In genomic region chr7:74926729-74927128, GRCm38 (mm10) we compare ENCODE assay signal across 26 mouse cellular contexts.
DNase-seq lines count a peak whose midpoint lies in the region; ATAC-seq and TF ChIP-seq lines count a peak whose summit lies in the region.
"Had no signal": no experiment of that assay in that cellular context is flagged by ENCODE, and none has a peak within 500 bp of the region (broad histone marks: within the 10 kb centered on the region; RNA-seq: fewer than 3 reads in every experiment).

No protein-coding gene starts in this region.

- TF ChIP-seq CTCF in lung, embryonic 14.5 days (IDR thresholded peaks at IDR 0.05; ENCODE audit: low read depth): no peak
- TF ChIP-seq CTCF in lung, postnatal 0 days (IDR thresholded peaks at IDR 0.05): no peak

- 16% methylated on average over 2 of the region's 2 CpGs for WGBS in intestine, embryonic 14.5 days
- WGBS in intestine, embryonic 15.5 days: 21% methylated on average over 2 of the region's 2 CpGs
- 23% methylated on average over 2 of the region's 2 CpGs for WGBS in kidney, embryonic 16.5 days
- WGBS in lung, embryonic 14.5 days: 21% methylated on average over 2 of the region's 2 CpGs
- WGBS in lung, postnatal 0 days: 43% methylated on average over 2 of the region's 2 CpGs
- WGBS in liver, embryonic 15.5 days (ENCODE audit: insufficient replicate concordance): 69% methylated on average over 2 of the region's 2 CpGs

- no peaks in the 10 kb centered on the region for H3K27me3 ChIP-seq in intestine, embryonic 14.5 days (replicated peaks; ENCODE audit: control insufficient read depth, insufficient read depth, low read length)
- H3K27me3 ChIP-seq in intestine, embryonic 15.5 days (replicated peaks): no peaks in the 10 kb centered on the region
- no peaks in the 10 kb centered on the region for H3K27me3 ChIP-seq in kidney, embryonic 16.5 days (ENCODE audit: insufficient read depth, low read length)
- no peaks in the 10 kb centered on the region for H3K27me3 ChIP-seq in lung, embryonic 14.5 days (ENCODE audit: insufficient read depth, low read length)
- H3K27me3 ChIP-seq in lung, postnatal 0 days (replicated peaks; ENCODE audit: insufficient read depth, low read length): no peaks in the 10 kb centered on the region
- H3K27me3 ChIP-seq in liver, embryonic 15.5 days: no peaks in the 10 kb centered on the region
- H3K27me3 ChIP-seq: embryonic facial prominence, embryonic 13.5 days; forebrain, embryonic 15.5 days; hindbrain, embryonic 13.5 days; midbrain, embryonic 13.5 days had no signal

- H3K4me1 ChIP-seq in intestine, embryonic 14.5 days (replicated peaks; ENCODE audit: control insufficient read depth, insufficient read depth, low read length): no peaks in the 10 kb centered on the region; the same call in 1 of the 2 replicates
- H3K4me1 ChIP-seq in intestine, embryonic 15.5 days (replicated peaks): no peaks in the 10 kb centered on the region
- H3K4me1 ChIP-seq in kidney, embryonic 16.5 days (ENCODE audit: insufficient read depth, low read length): 0 out of 2 replicates have a peak, but pooled peaks cover 3% of the 10 kb centered on the region
- H3K4me1 ChIP-seq in lung, embryonic 14.5 days (ENCODE audit: insufficient read depth): no peaks in the 10 kb centered on the region; the same call in 1 of the 2 replicates
- H3K4me1 ChIP-seq in lung, postnatal 0 days (ENCODE audit: insufficient read depth, low read depth, low read length): no peaks in the 10 kb centered on the region
- H3K4me1 ChIP-seq in liver, embryonic 15.5 days (replicated peaks): peaks cover 36% of the 10 kb centered on the region

- H3K4me3 ChIP-seq in intestine, embryonic 14.5 days (ENCODE audit: low read depth, low read length): no peak overlapping the region
- H3K4me3 ChIP-seq in intestine, embryonic 15.5 days (replicated peaks): no peak overlapping the region
- no peak overlapping the region for H3K4me3 ChIP-seq in kidney, embryonic 16.5 days (ENCODE audit: low read length)
- no peak overlapping the region for H3K4me3 ChIP-seq in lung, embryonic 14.5 days (ENCODE audit: low read depth, low read length)
- H3K4me3 ChIP-seq in lung, postnatal 0 days (ENCODE audit: low read depth, low read length): no peak overlapping the region
- H3K4me3 ChIP-seq in liver, embryonic 15.5 days (replicated peaks): no peak overlapping the region
- H3K4me3 ChIP-seq: embryonic facial prominence, embryonic 13.5 days; forebrain, embryonic 10.5 days; forebrain, embryonic 15.5 days; hindbrain, embryonic 13.5 days; midbrain, embryonic 13.5 days had no signal

- ATAC-seq in intestine, embryonic 14.5 days (replicated peaks; ENCODE audit: low FRiP score, low TSS enrichment, low read depth): no peak
- no peak for ATAC-seq in intestine, embryonic 15.5 days
- ATAC-seq in kidney, embryonic 16.5 days (ENCODE audit: low FRiP score, low TSS enrichment): peak; percentile 82
- peak; percentile 77 for ATAC-seq in lung, embryonic 14.5 days (ENCODE audit: insufficient read depth)
- no peak for ATAC-seq in lung, postnatal 0 days
- no peak for ATAC-seq in liver, embryonic 15.5 days (ENCODE audit: insufficient read depth)
- ATAC-seq: activated CD4-positive, CD25-positive, alpha-beta regulatory T cell, adult 4 months; forebrain, embryonic 15.5 days; midbrain, embryonic 13.5 days had no signal

- peak overlapping the region; percentile 29; the same call in 1 of the 2 replicates for H3K27ac ChIP-seq in intestine, embryonic 14.5 days (ENCODE audit: low read depth)
- H3K27ac ChIP-seq in intestine, embryonic 15.5 days: no peak overlapping the region
- peak overlapping the region; percentile 69; the same call in 1 of the 2 replicates for H3K27ac ChIP-seq in kidney, embryonic 16.5 days (ENCODE audit: low read length)
- no peak overlapping the region for H3K27ac ChIP-seq in lung, embryonic 14.5 days (ENCODE audit: low read depth)
- H3K27ac ChIP-seq in lung, postnatal 0 days (ENCODE audit: low read length): no peak overlapping the region
- peak overlapping the region; percentile 45; the same call in 1 of the 2 replicates for H3K27ac ChIP-seq in liver, embryonic 15.5 days (replicated peaks)
- H3K27ac ChIP-seq: embryonic facial prominence, embryonic 13.5 days; forebrain, embryonic 10.5 days; forebrain, embryonic 15.5 days; hindbrain, embryonic 13.5 days; macrophage; midbrain, embryonic 13.5 days had no signal

- no peak for DNase-seq in intestine, embryonic 14.5 days (ENCODE audit: low spot score)
- DNase-seq in kidney, postnatal 25 days: no peak
- peak; percentile 75 for DNase-seq in lung, embryonic 14.5 days
- no peak for DNase-seq in lung, postnatal 0 days (ENCODE audit: low spot score)
- no peak for DNase-seq in urinary bladder, adult 2 months (ENCODE audit: low spot score)
- DNase-seq: adrenal gland, adult 2 months; adrenal gland, postnatal 36 days; cerebellum, adult 18-20 months; cerebellum, postnatal 10 days; gastrocnemius, postnatal 25 days; heart, adult 11 months; heart, postnatal 4 days; layer of hippocampus, postnatal 36 days; lung, adult 18-20 months; thymus, postnatal 4 days had no signal

- no peak overlapping the region for H3K9ac ChIP-seq in intestine, embryonic 14.5 days (ENCODE audit: low read length)
- no peak overlapping the region for H3K9ac ChIP-seq in intestine, embryonic 15.5 days
- H3K9ac ChIP-seq in kidney, embryonic 16.5 days (replicated peaks; ENCODE audit: low read length): no peak overlapping the region
- H3K9ac ChIP-seq in lung, embryonic 14.5 days: no peak overlapping the region
- H3K9ac ChIP-seq in lung, postnatal 0 days (replicated peaks; ENCODE audit: low read depth): no peak overlapping the region
- no peak overlapping the region for H3K9ac ChIP-seq in liver, embryonic 15.5 days
- H3K9ac ChIP-seq: embryonic facial prominence, embryonic 13.5 days; forebrain, embryonic 15.5 days; hindbrain, embryonic 13.5 days; midbrain, embryonic 13.5 days had no signal

- no peaks in the 10 kb centered on the region for H3K36me3 ChIP-seq in intestine, embryonic 14.5 days (ENCODE audit: control insufficient read depth, insufficient read depth, low read length)
- H3K36me3 ChIP-seq in intestine, embryonic 15.5 days: no peaks in the 10 kb centered on the region
- H3K36me3 ChIP-seq in kidney, embryonic 16.5 days (ENCODE audit: insufficient read depth, low read length): no peaks in the 10 kb centered on the region
- H3K36me3 ChIP-seq in lung, embryonic 14.5 days (ENCODE audit: insufficient read depth): no peaks in the 10 kb centered on the region
- H3K36me3 ChIP-seq in lung, postnatal 0 days (ENCODE audit: insufficient read depth, low read length): no peaks in the 10 kb centered on the region
- no peaks in the 10 kb centered on the region for H3K36me3 ChIP-seq in liver, embryonic 15.5 days (replicated peaks)
- H3K36me3 ChIP-seq: embryonic facial prominence, embryonic 13.5 days; forebrain, embryonic 10.5 days; forebrain, embryonic 15.5 days; hindbrain, embryonic 13.5 days; midbrain, embryonic 13.5 days had no signal

- H3K9me3 ChIP-seq in intestine, embryonic 14.5 days (ENCODE audit: control insufficient read depth, low read length): no peaks in the 10 kb centered on the region
- H3K9me3 ChIP-seq in intestine, embryonic 15.5 days: no peaks in the 10 kb centered on the region
- H3K9me3 ChIP-seq in kidney, embryonic 16.5 days (ENCODE audit: low read length): no peaks in the 10 kb centered on the region
- no peaks in the 10 kb centered on the region for H3K9me3 ChIP-seq in lung, embryonic 14.5 days (ENCODE audit: low read depth, low read length)
- H3K9me3 ChIP-seq in lung, postnatal 0 days (ENCODE audit: low read length): no peaks in the 10 kb centered on the region
- no peaks in the 10 kb centered on the region for H3K9me3 ChIP-seq in liver, embryonic 15.5 days (replicated peaks)
- H3K9me3 ChIP-seq: embryonic facial prominence, embryonic 13.5 days; forebrain, embryonic 10.5 days; forebrain, embryonic 15.5 days; hindbrain, embryonic 13.5 days; midbrain, embryonic 13.5 days had no signal

- TF ChIP-seq EP300 in lung, postnatal 0 days (IDR thresholded peaks at IDR 0.05): no peak

- no peak overlapping the region for H3K4me2 ChIP-seq in intestine, embryonic 14.5 days (ENCODE audit: low read length)
- no peak overlapping the region for H3K4me2 ChIP-seq in intestine, embryonic 15.5 days (replicated peaks)
- no peak overlapping the region for H3K4me2 ChIP-seq in kidney, embryonic 16.5 days (replicated peaks; ENCODE audit: low read depth, low read length)
- H3K4me2 ChIP-seq in lung, embryonic 14.5 days: no peak overlapping the region
- H3K4me2 ChIP-seq in lung, postnatal 0 days (replicated peaks; ENCODE audit: low read depth, low read length): no peak overlapping the region
- H3K4me2 ChIP-seq in liver, embryonic 15.5 days: no peak overlapping the region
- H3K4me2 ChIP-seq: embryonic facial prominence, embryonic 13.5 days; forebrain, embryonic 15.5 days; heart, embryonic 11.5 days; hindbrain, embryonic 13.5 days; midbrain, embryonic 13.5 days had no signal

Comparison
In these comparisons a context has a peak if more than half of its experiments do, and no peak if none do; other contexts are left out.
1. ATAC-seq: peak in kidney, embryonic 16.5 days (single experiment) and lung, embryonic 14.5 days (single experiment); none in intestine, embryonic 14.5 days (single experiment), intestine, embryonic 15.5 days (single experiment), lung, postnatal 0 days (single experiment) and liver, embryonic 15.5 days (single experiment).
2. H3K27ac ChIP-seq: peak in intestine, embryonic 14.5 days (single experiment), kidney, embryonic 16.5 days (single experiment) and liver, embryonic 15.5 days (single experiment); none in intestine, embryonic 15.5 days (single experiment), lung, embryonic 14.5 days (single experiment) and lung, postnatal 0 days (single experiment).